Mouse (Mus musculus) spleen, adult 2 months (tissue): Measurements from ENCODE around the gene AU018091. TPM values are rescaled to one million over a fixed set of nuclear protein-coding genes. Genes with fewer than 3 reads are reported as not detected.

Experiments
- DNase-seq, 2 experiments: peaks; one replicate each; pipeline versions ENCODE4 v3.0.0 to v3.0.0-alpha.2; 2012 to 2021; ENCODE audit warnings: low spot score in 2 of 2, low read depth in 1 of 2
- H3K27ac ChIP-seq: fragments of 200-500 bp; 2 replicates; pipeline ENCODE4 v1.5.1; 2012; ENCODE audit warnings: low read length, inconsistent platforms; ENCODE audit not compliant: insufficient read depth
- H3K27me3 ChIP-seq: fragments of 200-500 bp; 2 replicates; pipeline ENCODE4 v1.6.1; 2012; ENCODE audit warnings: mild to moderate bottlenecking, moderate library complexity, low read length, inconsistent platforms; ENCODE audit not compliant: control insufficient read depth, insufficient read depth
- H3K36me3 ChIP-seq: fragments of 200-500 bp; 2 replicates; pipeline ENCODE4 v1.6.1; 2012; ENCODE audit warnings: mild to moderate bottlenecking, low read length, inconsistent platforms; ENCODE audit not compliant: control insufficient read depth, insufficient read depth
- H3K4me1 ChIP-seq: fragments of 200-500 bp; 2 replicates; pipeline ENCODE4 v1.6.1; 2011; ENCODE audit warnings: inconsistent platforms; ENCODE audit not compliant: control insufficient read depth, insufficient read depth, insufficient read length
- H3K4me3 ChIP-seq: fragments of 200-500 bp; 2 replicates; pipeline ENCODE4 v1.5.1; 2011; ENCODE audit warnings: mild to moderate bottlenecking, inconsistent platforms; ENCODE audit not compliant: insufficient read depth, insufficient read length; ENCODE audit errors: extremely low read depth
- CTCF ChIP-seq: fragments of 200-500 bp; IDR thresholded peaks from 2 replicates; pipeline ENCODE4 v1.5.1; 2011; ENCODE audit warnings: mild to moderate bottlenecking, inconsistent platforms; ENCODE audit not compliant: insufficient read depth, insufficient read length, insufficient replicate concordance; ENCODE audit errors: extremely low read depth
- POLR2A ChIP-seq: fragments of 200-500 bp; IDR thresholded peaks from 2 replicates; pipeline ENCODE4 v1.6.1; 2011; ENCODE audit warnings: low read depth, low read length, inconsistent platforms
- WGBS: fragments of 180-500 bp; shearing (Covaris S2); methylation state at CpG from one replicate; pipeline ENCODE4 v1.1.7; 2018; 5-methylcytosine and 5-hydroxymethylcytosine counted together
- polyA plus RNA-seq: library from polyadenylated mRNA; depleted of rRNA; stranded (reverse); fragments of >200 nt; gene quantifications from 2 replicates; pipeline ENCODE4 v1.2.3, GENCODE M21; 2012

AU018091 gene
- polyA plus RNA-seq, 1 experiment = 0.02 TPM

- Histone ChIP-seq H3K4me3 (no peak overlapping the region), H3K4me1 (no peaks in the 10 kb centered on the region), H3K27ac (no peak overlapping the region), H3K27me3 (no peaks in the 10 kb centered on the region), H3K36me3 (no peaks in the 10 kb centered on the region)
- DNase-seq = no peak
- TF ChIP-seq CTCF (no peak), POLR2A (no peak)
- 75% methylated on average over 6 of the region's 6 CpGs for WGBS
Measured at GRCm38 (mm10) chr7:3210605-3211004, 41.6 kb upstream of the AU018091 start.

GRCm38 (mm10) chr7:3206520-3206919 is 37.5 kb upstream of the AU018091 start:
- TF ChIP-seq POLR2A = no peak
- no peak for TF ChIP-seq CTCF
- 65% methylated on average over 4 of the region's 4 CpGs for WGBS
- Histone ChIP-seq H3K4me1 (no peaks in the 10 kb centered on the region), H3K36me3 (no peaks in the 10 kb centered on the region), H3K4me3 (no peak overlapping the region), H3K27ac (no peak overlapping the region), H3K27me3 (no peaks in the 10 kb centered on the region)
- no peak for DNase-seq

- no peak overlapping the region for H3K27ac ChIP-seq
- 86% methylated on average over 4 of the region's 4 CpGs for WGBS
- no peaks in the 10 kb centered on the region for H3K4me1 ChIP-seq
- no peak for TF ChIP-seq CTCF
- no peak for TF ChIP-seq POLR2A
- no peaks in the 10 kb centered on the region for H3K36me3 ChIP-seq
- DNase-seq = no peak
- H3K27me3 ChIP-seq = no peaks in the 10 kb centered on the region
- H3K4me3 ChIP-seq = no peak overlapping the region
Measured at GRCm38 (mm10) chr7:3204628-3205027, 35.6 kb upstream of the AU018091 start.

- Histone ChIP-seq H3K4me1 (no peaks in the 10 kb centered on the region), H3K27me3 (no peaks in the 10 kb centered on the region), H3K27ac (no peak overlapping the region), H3K36me3 (no peaks in the 10 kb centered on the region), H3K4me3 (no peak overlapping the region)
- no peak for DNase-seq
- no peak for TF ChIP-seq CTCF
- no peak for TF ChIP-seq POLR2A
- 40% methylated on average over 3 of the region's 3 CpGs for WGBS
Measured at GRCm38 (mm10) chr7:3203890-3204289, 34.9 kb upstream of the AU018091 start.

- Histone ChIP-seq H3K36me3 (no peaks in the 10 kb centered on the region), H3K4me3 (no peak overlapping the region), H3K4me1 (no peaks in the 10 kb centered on the region), H3K27me3 (no peaks in the 10 kb centered on the region), H3K27ac (no peak overlapping the region)
- no peak for DNase-seq
- 73% methylated on average over 12 of the region's 12 CpGs for WGBS
- no peak for TF ChIP-seq CTCF
- TF ChIP-seq POLR2A = no peak
Measured at GRCm38 (mm10) chr7:3201134-3201705, 32.2 kb upstream of the AU018091 start.

GRCm38 (mm10) chr7:3198884-3199283 is 29.9 kb upstream of the AU018091 start:
- Histone ChIP-seq H3K36me3 (no peaks in the 10 kb centered on the region), H3K27me3 (no peaks in the 10 kb centered on the region), H3K4me3 (no peak overlapping the region), H3K27ac (no peak overlapping the region), H3K4me1 (no peaks in the 10 kb centered on the region)
- TF ChIP-seq POLR2A = no peak
- no peak for TF ChIP-seq CTCF
- no peak for DNase-seq
- WGBS = 52% methylated on average over 11 of the region's 11 CpGs

GRCm38 (mm10) chr7:3195850-3196249 is 26.8 kb upstream of the AU018091 start:
- TF ChIP-seq POLR2A = no peak
- TF ChIP-seq CTCF = no peak
- Histone ChIP-seq H3K27me3 (no peaks in the 10 kb centered on the region), H3K4me3 (no peak overlapping the region), H3K4me1 (no peaks in the 10 kb centered on the region), H3K36me3 (no peaks in the 10 kb centered on the region), H3K27ac (no peak overlapping the region)
- 63% methylated on average over 5 of the region's 5 CpGs for WGBS
- DNase-seq = no peak
